Mouse (Mus musculus): ENCODE results near the gene Psmb11.

GRCm38 (mm10) chr14:54640121-54640520 lies 18.9 kb downstream of the Psmb11 start:
- TF ChIP-seq POLR2A (IDR thresholded peaks at IDR 0.05; ENCODE audit: insufficient read depth, low read depth, low read length) (no peak), CTCF (IDR thresholded peaks at IDR 0.05; ENCODE audit: insufficient read depth, low read depth, low read length) (no peak)
